Mouse (Mus musculus): ENCODE results near the gene Poldip2. TPM values are rescaled to one million over a fixed set of nuclear protein-coding genes. Genes with fewer than 3 reads are reported as not detected.

Gene Poldip2
- 90.1 and 95.8 TPM in 2 replicates for polyA plus RNA-seq (2015; fragmentation: Nextera tagmentation; extraction: Ambion mirVana)

- peak; percentile 94 for DNase-seq (ENCODE audit: low spot score)
Observed at GRCm38 (mm10) chr11:78512025-78512957, at the start of gene Poldip2, which contains the start of gene Tmem199. Gene Poldip2 (plus strand): TSS chr11:78512193. Gene Tmem199 (minus strand): TSS chr11:78512172.

- no peak for DNase-seq (ENCODE audit: low spot score)
Observed at GRCm38 (mm10) chr11:78462669-78463068, 49.3 kb upstream of the Poldip2 start.

- no peak for DNase-seq (ENCODE audit: low spot score)
Observed at GRCm38 (mm10) chr11:78463286-78464036, 48.5 kb upstream of the Poldip2 start.

GRCm38 (mm10) chr11:78465116-78465515, 46.9 kb upstream of the Poldip2 start:
- DNase-seq (ENCODE audit: low spot score): no peak

GRCm38 (mm10) chr11:78465568-78466180, 46.3 kb upstream of the Poldip2 start, which contains the start of gene Slc46a1:
Gene Slc46a1 (plus strand): TSS chr11:78465697.
- DNase-seq (ENCODE audit: low spot score): peak; percentile 66

GRCm38 (mm10) chr11:78466242-78466912, 45.6 kb upstream of the Poldip2 start:
- no peak for DNase-seq (ENCODE audit: low spot score)

- no peak for DNase-seq (ENCODE audit: low spot score)
Observed at GRCm38 (mm10) chr11:78467515-78467914, 44.5 kb upstream of the Poldip2 start.

GRCm38 (mm10) chr11:78467932-78468331, 44.1 kb upstream of the Poldip2 start:
- DNase-seq (ENCODE audit: low spot score): no peak

- DNase-seq (ENCODE audit: low spot score): no peak
Observed at GRCm38 (mm10) chr11:78471326-78472103, 40.5 kb upstream of the Poldip2 start.

- DNase-seq (ENCODE audit: low spot score): no peak
Observed at GRCm38 (mm10) chr11:78475289-78475688, 36.7 kb upstream of the Poldip2 start.

- no peak for DNase-seq (ENCODE audit: low spot score)
Observed at GRCm38 (mm10) chr11:78483639-78484038, 28.4 kb upstream of the Poldip2 start.

- peak; percentile 59 for DNase-seq (ENCODE audit: low spot score)
Observed at GRCm38 (mm10) chr11:78488168-78488567, 23.8 kb upstream of the Poldip2 start.

- DNase-seq (ENCODE audit: low spot score): peak; percentile 18
Observed at GRCm38 (mm10) chr11:78490781-78491241, 21.2 kb upstream of the Poldip2 start.

- peak; percentile 44 for DNase-seq (ENCODE audit: low spot score)
Observed at GRCm38 (mm10) chr11:78495904-78496303, 16.1 kb upstream of the Poldip2 start.

GRCm38 (mm10) chr11:78497071-78497541, 14.9 kb upstream of the Poldip2 start:
- DNase-seq (ENCODE audit: low spot score): peak; percentile 20

- peak; percentile 97 for DNase-seq (ENCODE audit: low spot score)
Observed at GRCm38 (mm10) chr11:78497544-78498522, 14.2 kb upstream of the Poldip2 start, which contains the start of gene Sarm1. Gene Sarm1 (minus strand): TSS chr11:78497754.

- DNase-seq (ENCODE audit: low spot score): no peak
Observed at GRCm38 (mm10) chr11:78499004-78499403, 13.0 kb upstream of the Poldip2 start, which contains the start of gene Vtn. Gene Vtn (plus strand): TSS chr11:78499091.

- no peak for DNase-seq (ENCODE audit: low spot score)
Observed at GRCm38 (mm10) chr11:78499543-78499942, 12.4 kb upstream of the Poldip2 start.
